Mouse (Mus musculus): ENCODE results near the gene Heatr9.

DNA sequence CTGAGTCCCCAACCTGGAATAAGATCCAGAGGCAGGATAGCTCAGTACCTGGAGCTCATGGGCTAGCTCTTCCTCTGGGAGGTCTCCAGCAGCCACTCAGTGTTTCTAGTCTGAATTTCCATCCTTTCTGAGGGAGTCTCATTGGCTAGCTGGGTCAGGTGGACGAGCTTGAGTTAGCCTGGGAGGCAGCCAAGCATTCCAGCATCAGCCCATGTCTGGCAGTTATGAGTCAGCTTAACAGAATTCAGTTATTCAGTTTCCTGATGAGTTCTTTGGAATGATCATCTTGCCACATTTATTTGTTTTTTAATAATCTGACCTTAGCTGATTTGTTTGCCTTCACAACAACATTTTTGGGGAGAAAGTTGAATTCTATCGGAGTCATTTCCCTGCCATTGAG lies 41.8 kb upstream of the Heatr9 start:
- TF ChIP-seq CTCF (IDR thresholded peaks at IDR 0.05; ENCODE audit: low read depth, low read length): no peak
- TF ChIP-seq POLR2AphosphoS5 (IDR thresholded peaks at IDR 0.05; ENCODE audit: insufficient replicate concordance, low read depth, low read length): no peak

Measured in G1E (cell line).